Mouse (Mus musculus) lung, postnatal 4 days (tissue): ENCODE results near the gene Hist1h2af.
A peak's percentile ranks its signal among the peaks of the same experiment; 100 is the strongest.
"Not testable (repeated sequence)": the region's sequence is repeated elsewhere in the genome, so short reads cannot be mapped to it uniquely, and the experiment has no call there.

Experiments
- DNase-seq, 2 experiments: peaks; one replicate each; pipeline ENCODE4 v3.0.0; 2021

The Hist1h2af gene

DNA sequence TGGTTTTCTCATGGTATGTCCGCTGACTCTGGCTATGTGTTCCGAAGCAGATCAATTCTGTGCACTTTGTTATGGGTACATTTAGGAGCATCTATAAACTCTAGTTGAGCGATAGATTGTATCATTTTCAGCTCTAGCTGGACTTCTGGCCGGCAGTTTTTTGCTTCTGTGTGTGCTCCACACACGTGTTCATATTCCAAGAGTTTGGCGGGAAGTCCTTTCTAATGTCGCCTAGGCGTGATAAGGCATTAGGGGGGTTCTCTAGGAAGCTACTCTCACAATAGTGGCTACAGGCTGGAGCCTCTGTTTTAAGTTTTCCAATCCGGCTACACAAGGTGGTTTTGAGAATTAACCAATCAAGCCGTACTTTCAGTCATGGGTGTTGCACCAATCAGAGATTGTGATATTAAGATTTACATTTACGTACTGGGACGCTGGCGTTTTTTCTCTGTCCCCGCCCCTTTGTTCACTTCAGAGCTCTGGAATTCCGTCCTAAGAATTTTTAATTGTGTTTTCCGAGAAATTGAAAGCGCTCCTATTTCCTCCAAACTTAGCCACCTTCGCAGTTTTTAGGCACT is 22.2 kb downstream of the Hist1h2af start:
- DNase-seq = peak; percentile 45 to 78

DNA sequence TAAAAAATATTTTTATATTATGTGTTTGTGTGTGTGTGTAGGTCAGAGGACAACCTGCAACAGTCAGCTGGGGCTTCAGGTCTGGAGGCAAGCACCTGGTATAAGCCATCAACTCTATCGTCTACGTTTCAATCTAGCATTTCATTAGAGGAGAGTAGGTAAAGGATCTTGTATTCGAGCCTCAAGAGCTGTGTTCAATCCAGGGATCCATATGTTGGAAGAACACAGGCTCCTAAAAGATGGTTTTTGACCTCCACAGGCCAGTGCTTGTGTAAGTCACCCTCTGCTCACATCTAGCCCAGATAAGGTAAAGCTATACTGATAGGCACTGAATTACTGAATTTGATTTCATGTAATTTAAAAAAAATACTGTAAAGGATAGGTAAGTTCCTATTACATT is 23.2 kb downstream of the Hist1h2af start:
- no peak for DNase-seq

DNA sequence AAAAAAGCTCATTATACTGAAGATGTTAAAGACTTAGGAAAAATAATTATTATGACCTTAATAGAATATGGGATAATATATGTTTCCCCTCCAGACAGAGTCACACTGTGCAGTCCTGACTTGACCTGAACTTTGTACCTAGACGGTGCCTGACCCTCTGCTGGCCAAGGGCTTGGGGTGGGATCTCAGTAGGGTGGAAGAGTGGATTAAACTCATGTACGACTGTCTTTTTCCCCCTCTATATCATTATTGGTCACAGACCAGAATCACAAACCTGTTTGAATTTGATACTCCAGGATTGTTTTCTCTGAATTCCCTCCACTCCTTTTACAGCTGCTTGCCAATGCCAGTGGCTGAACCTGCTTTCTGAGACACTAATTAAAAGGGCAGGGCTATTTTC is 27.0 kb downstream of the Hist1h2af start:
- DNase-seq = not testable (repeated sequence)

DNA sequence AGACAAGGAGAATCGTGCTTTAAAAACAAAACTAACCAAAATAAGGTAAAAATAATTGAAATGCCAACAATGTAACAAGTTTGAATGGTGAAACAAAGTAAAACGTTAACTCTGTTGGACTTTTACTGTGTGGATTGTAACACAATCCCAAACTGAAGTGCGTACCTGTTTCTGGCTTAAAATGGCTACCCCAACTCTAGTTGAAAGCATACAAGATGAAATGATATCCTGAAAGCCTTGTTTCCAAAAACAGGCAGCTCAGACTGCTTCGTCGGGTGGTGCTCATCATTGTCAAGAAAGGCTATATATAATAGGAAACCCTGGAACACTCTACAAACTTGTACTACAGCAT is 27.8 kb downstream of the Hist1h2af start:
- DNase-seq = not testable (repeated sequence)

DNA sequence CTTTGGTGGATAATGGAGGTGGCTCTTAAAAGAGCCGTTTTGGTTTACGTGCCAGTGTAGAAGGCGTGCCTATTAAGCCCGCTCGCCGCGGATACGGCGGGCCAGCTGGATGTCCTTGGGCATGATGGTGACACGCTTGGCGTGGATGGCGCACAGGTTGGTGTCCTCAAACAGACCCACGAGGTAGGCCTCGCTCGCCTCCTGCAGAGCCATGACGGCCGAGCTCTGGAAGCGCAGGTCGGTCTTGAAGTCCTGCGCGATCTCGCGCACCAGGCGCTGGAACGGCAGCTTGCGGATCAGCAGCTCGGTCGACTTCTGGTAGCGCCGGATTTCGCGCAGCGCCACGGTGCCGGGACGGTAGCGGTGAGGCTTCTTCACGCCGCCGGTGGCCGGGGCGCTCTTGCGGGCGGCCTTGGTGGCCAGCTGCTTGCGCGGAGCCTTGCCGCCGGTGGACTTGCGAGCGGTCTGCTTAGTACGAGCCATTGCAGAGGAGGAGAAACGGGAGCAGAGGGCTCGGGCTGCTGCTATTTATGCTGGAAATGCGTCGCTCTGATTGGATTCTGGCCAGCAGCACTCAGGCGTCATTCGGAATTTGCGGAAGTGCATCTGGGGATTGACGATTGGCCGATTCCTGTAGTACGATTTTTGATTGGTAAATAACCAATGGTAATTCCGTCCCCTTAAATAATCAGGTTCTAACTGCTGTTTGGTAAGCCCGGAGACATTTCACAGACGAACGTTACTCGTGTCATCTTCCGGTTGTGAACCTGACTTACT is 28.4 kb downstream of the Hist1h2af start, which contains the start of gene Hist1h3e:
Gene Hist1h3e (minus strand): TSS at position 487 of the 777 bp plus-strand sequence.
- DNase-seq = peak; percentile 95 to 96

DNA sequence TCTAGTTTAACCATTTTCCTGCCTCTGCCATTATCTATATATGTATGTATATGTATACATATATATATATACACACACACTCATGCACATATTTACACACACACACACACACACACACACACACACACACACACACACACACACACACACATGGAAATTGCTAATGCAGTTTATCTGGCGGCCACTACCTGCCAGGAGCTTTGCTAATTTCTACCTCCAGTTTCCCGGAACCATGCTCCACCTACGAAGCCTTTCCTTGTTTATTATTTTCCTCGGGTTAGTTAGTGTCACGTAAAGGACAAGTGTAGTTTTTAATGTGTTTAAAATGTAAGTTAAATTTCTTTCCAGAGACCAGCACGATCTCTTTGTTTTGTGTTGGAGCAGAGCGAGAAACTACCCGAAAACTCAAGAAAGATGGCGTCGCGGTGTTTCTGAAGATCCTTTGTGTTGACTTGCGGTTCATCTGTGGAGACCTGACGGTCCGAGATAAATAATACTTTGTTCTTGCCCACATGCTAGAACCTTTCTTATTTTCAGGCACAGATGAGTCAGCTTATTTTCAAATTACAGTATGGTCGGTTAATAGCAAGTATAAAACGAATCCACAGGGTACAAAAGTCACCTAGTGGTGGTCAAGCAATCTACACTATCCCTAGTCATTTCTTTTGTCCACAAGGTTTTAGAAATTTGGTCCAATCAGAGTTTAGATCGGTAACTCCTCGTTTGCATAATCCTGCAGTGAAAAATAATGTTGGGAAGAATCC is 29.2 kb downstream of the Hist1h2af start:
- peak in 1 of 2 experiments; percentile 52 for DNase-seq

DNA sequence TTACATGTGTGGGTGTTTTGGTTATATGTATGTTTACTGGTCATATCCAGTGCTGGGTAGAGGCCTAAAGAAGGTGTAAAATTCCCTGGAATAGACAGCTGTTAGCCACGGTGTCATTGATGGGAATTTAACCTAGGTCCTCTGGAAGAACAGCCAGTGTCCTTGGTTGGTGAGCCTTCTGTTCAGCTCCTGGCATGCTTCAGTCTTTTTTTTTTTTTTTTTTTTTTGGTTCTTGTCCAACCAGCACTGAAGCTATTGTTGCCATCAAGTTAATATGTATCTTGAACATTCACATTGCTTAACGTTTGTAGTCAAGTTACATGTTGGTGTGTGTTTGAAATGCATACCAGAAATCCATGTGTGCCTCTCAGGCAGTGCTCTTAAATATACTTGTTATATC is 30.8 kb downstream of the Hist1h2af start:
- DNase-seq = no peak

DNA sequence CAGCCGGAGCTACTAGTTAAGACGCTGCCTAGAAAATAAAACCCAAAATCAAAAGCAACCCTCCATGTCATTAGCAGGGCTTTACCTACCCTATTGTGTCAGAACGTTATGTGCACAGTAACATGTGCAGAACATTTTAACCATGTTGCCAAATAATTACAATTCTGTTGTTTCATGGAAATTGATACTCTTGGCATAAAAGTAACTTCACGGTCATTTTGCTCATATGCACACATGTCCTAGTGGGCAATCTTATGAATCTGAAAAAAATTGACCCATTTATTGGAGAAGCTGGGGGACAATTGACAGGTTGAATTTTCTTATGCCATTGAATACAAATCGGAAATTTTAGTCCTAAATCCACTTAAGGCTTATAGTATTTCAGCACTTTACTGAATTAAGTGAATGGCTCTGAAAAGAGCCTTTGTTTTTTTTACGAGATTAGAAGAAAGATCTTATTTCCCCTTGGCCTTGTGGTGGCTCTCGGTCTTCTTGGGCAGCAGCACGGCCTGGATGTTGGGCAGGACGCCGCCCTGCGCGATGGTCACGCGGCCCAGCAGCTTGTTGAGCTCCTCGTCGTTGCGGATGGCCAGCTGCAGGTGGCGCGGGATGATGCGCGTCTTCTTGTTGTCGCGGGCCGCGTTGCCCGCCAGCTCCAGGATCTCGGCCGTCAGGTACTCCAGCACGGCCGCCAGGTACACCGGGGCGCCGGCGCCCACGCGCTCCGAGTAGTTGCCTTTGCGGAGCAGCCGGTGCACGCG is 36.7 kb downstream of the Hist1h2af start:
- not testable (repeated sequence) for DNase-seq

DNA sequence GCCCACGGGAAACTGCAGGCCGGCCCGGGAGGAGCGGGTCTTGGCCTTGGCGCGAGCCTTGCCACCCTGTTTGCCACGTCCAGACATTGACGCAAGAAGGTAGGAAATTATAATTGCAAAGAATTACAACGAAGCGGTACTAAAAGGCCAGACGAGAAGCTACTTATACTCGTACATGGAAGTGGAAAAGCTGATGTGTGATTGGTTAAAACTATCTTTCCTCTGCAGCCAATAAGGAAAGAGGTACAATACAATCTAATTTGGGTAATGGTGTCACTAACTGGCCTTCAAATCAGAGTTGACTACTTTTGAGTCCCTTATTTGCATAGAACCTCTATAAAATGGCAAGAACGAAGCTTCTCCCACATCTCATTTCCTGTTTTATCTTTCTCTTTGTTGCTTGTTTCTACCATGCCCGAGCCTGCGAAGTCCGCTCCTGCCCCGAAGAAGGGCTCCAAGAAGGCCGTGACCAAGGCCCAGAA is 37.4 kb downstream of the Hist1h2af start, which contains the start of the genes Hist1h2ae and Hist1h2bg:
Gene Hist1h2ae (minus strand): TSS at position 199 of the 482 bp plus-strand sequence.
Gene Hist1h2bg (plus strand): TSS at position 375 of the 482 bp plus-strand sequence.
- peak; percentile 73 to 77 for DNase-seq

DNA sequence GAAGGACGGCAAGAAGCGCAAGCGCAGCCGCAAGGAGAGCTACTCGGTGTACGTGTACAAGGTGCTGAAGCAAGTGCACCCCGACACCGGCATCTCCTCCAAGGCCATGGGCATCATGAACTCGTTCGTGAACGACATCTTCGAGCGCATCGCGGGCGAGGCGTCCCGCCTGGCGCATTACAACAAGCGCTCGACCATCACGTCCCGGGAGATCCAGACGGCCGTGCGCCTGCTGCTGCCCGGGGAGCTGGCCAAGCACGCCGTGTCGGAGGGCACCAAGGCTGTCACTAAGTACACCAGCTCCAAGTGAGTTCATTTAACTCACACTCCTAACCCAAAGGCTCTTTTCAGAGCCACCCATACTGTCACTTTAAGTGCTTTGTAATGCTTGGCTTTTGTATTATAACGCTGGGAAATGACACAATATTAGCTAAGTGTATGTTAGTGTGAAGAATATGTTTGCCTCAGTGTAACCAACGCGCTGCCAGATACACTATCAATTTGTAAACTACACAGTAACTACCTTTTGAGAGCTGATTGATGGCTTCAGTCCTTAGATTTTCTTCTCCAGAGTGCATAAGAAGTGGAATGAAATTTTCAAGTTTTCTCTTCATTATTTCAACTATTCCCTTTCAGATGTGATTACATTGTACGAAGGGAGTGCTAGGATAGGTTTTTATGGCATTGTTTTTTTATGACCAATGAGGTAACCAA is 38.0 kb downstream of the Hist1h2af start:
- DNase-seq = peak in 1 of 2 experiments; percentile 7

DNA sequence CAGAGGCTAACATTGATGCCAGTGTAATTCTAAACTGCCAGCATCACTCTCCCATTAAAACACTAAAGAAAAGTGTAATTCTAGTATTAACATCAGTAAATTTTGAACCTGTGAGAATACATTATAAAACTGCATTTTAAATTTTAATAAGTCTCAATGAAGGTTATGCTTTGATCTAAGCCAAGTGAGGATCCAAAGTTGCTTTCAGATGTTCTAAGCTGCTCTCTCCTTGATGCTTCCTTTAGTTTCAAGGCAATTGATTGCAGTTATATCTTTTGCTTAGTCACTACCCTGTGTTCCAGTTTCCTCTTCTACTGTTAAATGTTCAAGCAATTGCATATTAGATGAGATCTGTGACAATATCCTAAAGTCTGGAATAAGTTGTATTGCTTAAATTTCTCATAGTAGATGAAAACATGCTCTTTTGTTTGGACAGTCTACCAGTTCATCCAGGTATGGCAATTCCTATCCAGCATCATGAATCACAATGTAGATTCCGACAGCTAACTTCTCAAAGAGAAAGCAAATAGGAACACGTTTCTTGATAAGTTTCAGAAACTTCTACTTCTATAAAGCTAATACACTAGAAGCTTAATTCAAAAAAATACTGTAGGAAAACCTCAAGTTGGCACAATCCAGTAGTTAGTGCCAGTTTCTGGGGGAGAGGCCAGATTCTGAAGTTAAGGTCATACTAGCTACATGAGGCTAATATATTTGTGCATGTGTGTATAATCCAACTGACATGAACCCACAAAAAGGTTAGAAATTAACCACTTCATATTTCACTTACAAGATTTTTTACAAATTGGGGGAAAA is 38.7 kb downstream of the Hist1h2af start:
- no peak for DNase-seq

DNA sequence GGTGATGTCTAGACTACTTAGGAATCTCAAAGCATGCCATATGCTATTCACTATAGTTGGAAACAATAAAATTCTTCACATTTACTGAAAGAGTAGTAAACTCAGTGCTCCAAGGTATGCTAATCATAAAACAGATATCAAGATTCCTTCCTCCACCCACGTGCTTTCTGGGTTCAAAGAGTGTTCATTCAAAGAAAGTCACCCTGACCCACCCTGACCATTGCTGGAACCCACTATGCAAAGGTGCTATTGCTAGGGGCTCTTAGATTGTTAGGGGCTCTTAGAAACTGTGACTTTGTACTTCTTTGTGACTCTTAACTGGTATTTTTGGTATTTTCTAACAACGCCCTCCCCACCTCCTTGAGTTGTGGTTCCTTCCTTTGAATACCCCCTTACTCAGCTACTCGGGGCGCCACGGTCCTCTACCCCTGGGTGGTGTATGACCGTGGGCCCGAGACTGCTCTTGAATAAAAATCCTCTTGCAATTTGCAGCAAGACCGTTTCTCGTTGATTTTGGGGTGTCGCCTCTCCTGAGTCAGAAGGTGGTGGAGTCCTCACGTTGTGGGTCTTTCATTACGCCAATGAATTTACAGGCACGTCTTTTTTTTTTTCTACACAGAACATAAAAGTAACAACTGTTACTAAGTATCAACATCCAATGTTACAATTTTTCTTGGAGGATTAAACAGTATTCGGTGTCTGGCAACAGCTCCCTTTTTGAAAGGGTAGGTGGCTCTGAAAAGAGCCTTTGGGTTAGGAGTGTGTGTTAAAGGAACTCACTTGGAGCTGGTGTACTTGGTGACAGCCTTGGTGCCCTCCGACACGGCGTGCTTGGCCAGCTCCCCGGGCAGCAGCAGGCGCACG is 39.6 kb downstream of the Hist1h2af start:
- not testable (repeated sequence) for DNase-seq

DNA sequence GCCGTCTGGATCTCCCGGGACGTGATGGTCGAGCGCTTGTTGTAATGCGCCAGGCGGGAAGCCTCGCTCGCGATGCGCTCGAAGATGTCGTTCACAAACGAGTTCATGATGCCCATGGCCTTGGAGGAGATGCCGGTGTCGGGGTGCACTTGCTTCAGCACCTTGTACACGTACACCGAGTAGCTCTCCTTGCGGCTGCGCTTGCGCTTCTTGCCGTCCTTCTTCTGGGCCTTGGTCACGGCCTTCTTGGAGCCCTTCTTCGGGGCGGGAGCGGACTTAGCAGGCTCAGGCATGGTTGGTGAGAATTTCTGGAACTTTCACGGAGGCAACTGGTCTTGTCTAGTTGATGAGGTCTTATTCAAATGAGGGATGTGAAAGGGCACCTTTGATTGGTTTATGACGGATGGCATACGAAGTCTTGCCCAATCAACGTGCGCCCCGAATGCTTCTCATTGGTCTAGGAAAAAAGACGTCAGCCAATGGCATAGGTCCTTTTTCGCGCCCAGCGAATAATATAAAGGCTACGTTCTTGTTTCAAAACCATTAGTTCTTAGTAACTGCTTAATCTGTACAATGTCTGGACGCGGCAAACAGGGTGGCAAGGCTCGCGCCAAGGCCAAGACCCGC is 40.3 kb downstream of the Hist1h2af start, which contains the start of the genes Hist1h2bf and Hist1h2ad:
Gene Hist1h2bf (minus strand): TSS at position 299 of the 627 bp plus-strand sequence.
Gene Hist1h2ad (plus strand): TSS at position 484 of the 627 bp plus-strand sequence.
- peak; percentile 93 to 94 for DNase-seq

DNA sequence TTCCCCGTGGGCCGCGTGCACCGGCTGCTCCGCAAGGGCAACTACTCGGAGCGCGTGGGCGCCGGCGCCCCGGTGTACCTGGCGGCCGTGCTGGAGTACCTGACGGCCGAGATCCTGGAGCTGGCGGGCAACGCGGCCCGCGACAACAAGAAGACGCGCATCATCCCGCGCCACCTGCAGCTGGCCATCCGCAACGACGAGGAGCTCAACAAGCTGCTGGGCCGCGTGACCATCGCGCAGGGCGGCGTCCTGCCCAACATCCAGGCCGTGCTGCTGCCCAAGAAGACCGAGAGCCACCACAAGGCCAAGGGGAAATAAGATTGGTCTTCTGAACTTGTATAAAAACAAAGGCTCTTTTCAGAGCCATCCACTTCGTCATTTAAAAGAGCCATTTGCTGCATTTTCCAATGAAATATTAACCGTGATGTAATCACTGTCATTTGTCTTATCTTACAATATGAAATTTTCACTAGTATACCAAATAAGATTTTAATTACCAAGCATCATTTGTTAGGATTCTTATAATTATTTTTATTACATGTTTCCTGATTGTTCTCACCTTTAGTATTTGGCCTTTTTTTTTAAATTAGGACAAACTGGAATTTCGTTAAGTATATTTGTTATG is 41.0 kb downstream of the Hist1h2af start:
- DNase-seq = not testable (repeated sequence)

DNA sequence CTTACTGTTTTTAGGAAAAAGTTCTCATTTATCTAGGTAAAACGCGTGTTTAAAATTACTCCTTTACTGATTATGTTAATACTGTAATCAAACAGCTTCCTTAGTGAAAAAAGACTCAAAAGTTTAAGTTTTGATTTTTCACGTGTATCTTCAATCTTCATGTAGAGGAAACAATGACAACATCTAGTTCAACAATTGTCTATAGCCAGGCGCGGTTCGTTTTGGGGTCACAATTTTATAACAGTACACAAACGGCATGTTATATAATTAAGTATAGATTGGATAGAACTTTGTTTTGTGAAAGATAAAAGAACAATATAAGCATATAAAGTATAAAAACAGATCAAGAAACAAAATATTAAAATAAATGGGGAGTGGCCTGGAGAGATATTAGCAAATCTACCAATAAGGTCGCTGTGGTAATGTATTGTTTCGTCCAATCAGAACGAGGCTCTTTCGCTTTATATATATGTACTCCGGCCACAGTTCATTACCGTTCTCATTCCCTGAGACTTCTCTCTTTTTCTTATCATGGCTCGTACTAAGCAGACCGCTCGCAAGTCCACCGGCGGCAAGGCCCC is 41.7 kb downstream of the Hist1h2af start, which contains the start of gene Hist1h3d:
Gene Hist1h3d (plus strand): TSS at position 493 of the 581 bp plus-strand sequence.
- peak; percentile 43 to 69 for DNase-seq

DNA sequence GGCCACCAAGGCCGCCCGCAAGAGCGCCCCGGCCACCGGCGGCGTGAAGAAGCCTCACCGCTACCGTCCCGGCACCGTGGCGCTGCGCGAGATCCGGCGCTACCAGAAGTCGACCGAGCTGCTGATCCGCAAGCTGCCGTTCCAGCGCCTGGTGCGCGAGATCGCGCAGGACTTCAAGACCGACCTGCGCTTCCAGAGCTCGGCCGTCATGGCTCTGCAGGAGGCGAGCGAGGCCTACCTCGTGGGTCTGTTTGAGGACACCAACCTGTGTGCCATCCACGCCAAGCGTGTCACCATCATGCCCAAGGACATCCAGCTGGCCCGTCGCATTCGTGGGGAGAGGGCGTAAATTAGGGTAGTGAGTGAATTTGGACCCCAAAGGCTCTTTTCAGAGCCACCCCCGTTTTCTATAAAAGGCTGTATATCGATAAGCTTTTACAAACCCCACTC is 42.2 kb downstream of the Hist1h2af start:
- not testable (repeated sequence) for DNase-seq

DNA sequence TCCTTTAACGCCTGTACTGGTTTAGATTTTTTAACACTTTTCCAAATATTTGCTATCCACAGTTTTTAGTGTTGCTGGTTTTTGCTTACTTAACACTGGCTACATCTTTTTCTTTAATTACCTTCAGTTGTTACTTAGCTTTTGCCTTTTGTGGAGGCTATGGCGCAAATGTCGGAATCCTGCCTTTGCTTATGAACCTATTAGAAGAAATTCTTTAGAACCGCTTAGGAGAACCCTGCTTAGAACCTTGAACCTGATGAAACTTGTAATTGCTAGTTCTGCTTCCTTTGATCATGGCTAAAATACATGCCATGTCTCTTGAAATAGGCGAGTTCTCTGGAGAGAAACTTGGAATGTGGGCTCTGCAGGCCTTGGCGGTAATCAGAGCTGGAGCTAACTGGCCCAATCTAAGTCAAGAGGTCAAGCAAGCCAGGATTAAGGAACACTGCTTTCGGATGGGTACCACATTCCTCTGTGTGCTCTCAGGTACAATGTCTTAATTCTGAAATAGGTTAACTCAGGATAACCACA is 42.7 kb downstream of the Hist1h2af start:
- DNase-seq = no peak
